Mouse (Mus musculus): ENCODE measurements around the gene Disp1.

GRCm38 (mm10) chr1:183101371-183101770, 120.0 kb downstream of the Disp1 start:
- TF ChIP-seq CTCF (IDR thresholded peaks at IDR 0.05; ENCODE audit: low read depth, low read length) = no peak
- TF ChIP-seq GATA1 (IDR thresholded peaks at IDR 0.05; ENCODE audit: borderline replicate concordance, low read length) = no peak
- no peak for TF ChIP-seq POLR2AphosphoS5 (IDR thresholded peaks at IDR 0.05; ENCODE audit: insufficient replicate concordance, low read depth, low read length)

All from G1E (cell line).